Mouse (Mus musculus) MEL (cell line): Measurements from ENCODE around the gene Tmppe.

Experiments
- CHD1 ChIP-seq: IDR thresholded peaks from 2 replicates; pipeline ENCODE4 v1.6.1; 2012; ENCODE audit warnings: low read depth, mild to moderate bottlenecking, inconsistent platforms, low read length, improper control_type of control experiment
- CTCF ChIP-seq, 3 experiments: IDR thresholded peaks in 2 of 3; conservative IDR thresholded peaks in 1 of 3; 2 replicates each; pipeline ENCODE4 v1.5.1; 2011 to 2012; ENCODE audit warnings: low read length in 3 of 3, low read depth in 2 of 3, mild to moderate bottlenecking in 2 of 3, improper control_type of control experiment in 1 of 3, inconsistent platforms in 1 of 3, mixed read lengths in 1 of 3, moderate library complexity in 1 of 3; ENCODE audit not compliant: control insufficient read depth in 1 of 3, insufficient read depth in 1 of 3, poor library complexity in 1 of 3, severe bottlenecking in 1 of 3
- ELF1 ChIP-seq: IDR thresholded peaks from 2 replicates; pipeline ENCODE4 v1.6.1; 2014; ENCODE audit warnings: low read depth, mild to moderate bottlenecking, inconsistent platforms, low read length, improper control_type of control experiment, moderate library complexity
- GATA1 ChIP-seq: IDR thresholded peaks from 2 replicates; pipeline ENCODE4 v1.6.1; 2011; ENCODE audit warnings: low read depth, low read length, improper control_type of control experiment
- MAFK ChIP-seq: IDR thresholded peaks from 2 replicates; pipeline ENCODE4 v1.6.1; 2011; ENCODE audit warnings: low read depth, mild to moderate bottlenecking, low read length, improper control_type of control experiment, borderline replicate concordance
- MAZ ChIP-seq: IDR thresholded peaks from 2 replicates; pipeline ENCODE4 v1.6.1; 2012; ENCODE audit warnings: low read depth, mild to moderate bottlenecking, inconsistent platforms, low read length, improper control_type of control experiment
- NRF1 ChIP-seq: IDR thresholded peaks from 2 replicates; pipeline ENCODE4 v1.6.1; 2014; ENCODE audit warnings: low read depth, mild to moderate bottlenecking, inconsistent platforms, low read length, improper control_type of control experiment, moderate library complexity; ENCODE audit not compliant: poor library complexity, insufficient read depth, severe bottlenecking
- POLR2A ChIP-seq, 2 experiments: IDR thresholded peaks; 2 replicates each; pipeline ENCODE4 v1.6.1; 2011 to 2012; ENCODE audit warnings: low read length in 2 of 2, mild to moderate bottlenecking in 2 of 2, control low read depth in 1 of 2, improper control_type of control experiment in 1 of 2, low read depth in 1 of 2, moderate library complexity in 1 of 2; ENCODE audit not compliant: control insufficient read depth in 1 of 2, insufficient read depth in 1 of 2, poor library complexity in 1 of 2
- POLR2AphosphoS5 ChIP-seq: IDR thresholded peaks from 2 replicates; pipeline ENCODE4 v1.6.1; 2012; ENCODE audit warnings: low read depth, borderline replicate concordance, mild to moderate bottlenecking, inconsistent platforms, low read length, moderate library complexity, mixed read lengths
- TAL1 ChIP-seq: IDR thresholded peaks from 2 replicates; pipeline ENCODE4 v1.6.1; 2012; ENCODE audit warnings: mild to moderate bottlenecking, inconsistent platforms, low read length, moderate library complexity, mixed read lengths

- TF ChIP-seq CTCF (IDR thresholded peaks at IDR 0.05 in 2 of 3, conservative IDR thresholded peaks at IDR 0.05 in 1 of 3; ENCODE audit: control insufficient read depth in 1 of 3, insufficient read depth in 1 of 3, low read depth in 2 of 3, low read length in 3 of 3, poor library complexity in 1 of 3, severe bottlenecking in 1 of 3) = no peak
- no peak for TF ChIP-seq NRF1
- TF ChIP-seq POLR2A (IDR thresholded peaks at IDR 0.05; ENCODE audit: control insufficient read depth in 1 of 2, insufficient read depth in 1 of 2, low read depth in 1 of 2, low read length in 2 of 2, poor library complexity in 1 of 2) = no peak
- no peak for TF ChIP-seq ELF1
- TF ChIP-seq TAL1 = no peak
- no peak for TF ChIP-seq MAFK
- no peak for TF ChIP-seq GATA1
- no peak for TF ChIP-seq CHD1
- TF ChIP-seq MAZ = no peak
- TF ChIP-seq POLR2AphosphoS5 = no peak
Measured at GRCm38 (mm10) chr9:114455420-114455819, 54.5 kb downstream of the Tmppe start.
